Mouse (Mus musculus): ENCODE results near the gene Gcnt3.

The Gcnt3 gene

GRCm38 (mm10) chr9:70003516-70003915 lies 34.4 kb downstream of the Gcnt3 start:
- no peak for DNase-seq (ENCODE audit: low read depth)

GRCm38 (mm10) chr9:69999318-69999717 lies 38.6 kb downstream of the Gcnt3 start:
- peak; percentile 20 for DNase-seq (ENCODE audit: low read depth)

- DNase-seq (ENCODE audit: low read depth): no peak
These were observed 43.3 kb downstream of the Gcnt3 start for GRCm38 (mm10) chr9:69994547-69994946.

- DNase-seq (ENCODE audit: low read depth): no peak
These were observed 44.4 kb downstream of the Gcnt3 start for GRCm38 (mm10) chr9:69993479-69993878.

GRCm38 (mm10) chr9:69992841-69993277 lies 45.0 kb downstream of the Gcnt3 start:
- no peak for DNase-seq (ENCODE audit: low read depth)

- DNase-seq (ENCODE audit: low read depth): peak; percentile 52
These were observed 47.5 kb downstream of the Gcnt3 start for GRCm38 (mm10) chr9:69990346-69990745.

- DNase-seq (ENCODE audit: low read depth): peak; percentile 92
These were observed 48.4 kb downstream of the Gcnt3 start, which contains the start of gene Bnip2 for GRCm38 (mm10) chr9:69989303-69990121. Gene Bnip2 (plus strand): TSS chr9:69989466.

GRCm38 (mm10) chr9:69988706-69989302 lies 49.1 kb downstream of the Gcnt3 start:
- DNase-seq (ENCODE audit: low read depth): no peak

GRCm38 (mm10) chr9:69987579-69987978 lies 50.3 kb downstream of the Gcnt3 start:
- peak; percentile 86 for DNase-seq (ENCODE audit: low read depth)

GRCm38 (mm10) chr9:69986571-69986970 lies 51.3 kb downstream of the Gcnt3 start:
- no peak for DNase-seq (ENCODE audit: low read depth)

GRCm38 (mm10) chr9:69986063-69986462 lies 51.8 kb downstream of the Gcnt3 start:
- DNase-seq (ENCODE audit: low read depth): no peak

- DNase-seq (ENCODE audit: low read depth): no peak
These were observed 52.4 kb downstream of the Gcnt3 start for GRCm38 (mm10) chr9:69985526-69985925.

Data from induced T-regulatory cell, adult 2 months (primary cell).